Mouse (Mus musculus) limb, embryonic 14.5 days (tissue): Measurements from ENCODE around the gene Ptprn2. TPM values are rescaled to one million over a fixed set of nuclear protein-coding genes. Genes with fewer than 3 reads are reported as not detected.

Experiments
- ATAC-seq: fragments of 200-750 bp; cut with Nextera tagmentation; 2 replicates; pipeline ENCODE4 v1.8.0; 2017; ENCODE audit warnings: low read depth, moderate number of reproducible peaks, moderate TSS enrichment; ENCODE audit not compliant: low FRiP score
- DNase-seq: peaks from one replicate; pipeline ENCODE4 v3.0.0-alpha.2; 2015; ENCODE audit warnings: low spot score
- H3K27ac ChIP-seq: fragments of 300-500 bp; sonication (generic); replicated peaks from 2 replicates; pipeline ENCODE4 v1.5.1; 2014; ENCODE audit warnings: low read depth, mild to moderate bottlenecking, low read length, moderate library complexity, mixed read lengths
- H3K27me3 ChIP-seq: fragments of 300-500 bp; sonication (generic); 2 replicates; pipeline ENCODE4 v1.6.1; 2014; ENCODE audit warnings: low read length, mixed read lengths; ENCODE audit not compliant: control insufficient read depth, insufficient read depth
- H3K36me3 ChIP-seq: fragments of 300-500 bp; sonication (generic); 2 replicates; pipeline ENCODE4 v1.6.1; 2014; ENCODE audit warnings: mild to moderate bottlenecking, low read length, moderate library complexity, mixed read lengths; ENCODE audit not compliant: control insufficient read depth, insufficient read depth
- H3K4me1 ChIP-seq: fragments of 300-500 bp; sonication (generic); 2 replicates; pipeline ENCODE4 v1.6.1; 2014; ENCODE audit warnings: antibody characterized with exemption, low read length, mixed read lengths; ENCODE audit not compliant: control insufficient read depth, insufficient read depth
- H3K4me2 ChIP-seq: fragments of 300-500 bp; sonication (generic); replicated peaks from 2 replicates; pipeline ENCODE4 v1.6.1; 2014; ENCODE audit warnings: low read depth, mild to moderate bottlenecking, low read length, moderate library complexity; ENCODE audit not compliant: severe bottlenecking
- H3K4me3 ChIP-seq: fragments of 300-500 bp; sonication (generic); replicated peaks from 2 replicates; pipeline ENCODE4 v1.5.1; 2014; ENCODE audit warnings: low read length
- H3K9ac ChIP-seq: fragments of 300-500 bp; sonication (generic); 2 replicates; pipeline ENCODE4 v1.6.1; 2014; ENCODE audit warnings: mild to moderate bottlenecking, low read depth, low read length, moderate library complexity; ENCODE audit not compliant: severe bottlenecking
- H3K9me3 ChIP-seq: fragments of 300-500 bp; sonication (generic); 2 replicates; pipeline ENCODE4 v1.6.1; 2016; ENCODE audit warnings: low read length; ENCODE audit not compliant: control insufficient read depth
- POLR2A ChIP-seq: fragments of 200-500 bp; IDR thresholded peaks from 2 replicates; pipeline ENCODE4 v1.8.0; 2012; ENCODE audit warnings: inconsistent platforms, mild to moderate bottlenecking, moderate library complexity, borderline replicate concordance; ENCODE audit not compliant: insufficient read depth, insufficient read length; ENCODE audit errors: extremely low read depth
- WGBS: fragments of 180-500 bp; shearing (Covaris S2); extraction: QIAGEN DNeasy Blood & Tissue Kit; methylation state at CpG from one replicate; pipeline ENCODE4 v1.1.7; 2014; 5-methylcytosine and 5-hydroxymethylcytosine counted together
- polyA plus RNA-seq, 2 experiments: library from polyadenylated mRNA; depleted of rRNA in 1 of 2; stranded (reverse) in 1 of 2; unstranded in 1 of 2; fragments of >200 nt; fragmentation: Nextera tagmentation in 1 of 2; extraction: Ambion mirVana in 1 of 2; gene quantifications; 2 replicates each; pipeline versions ENCODE4 v1.2.1 to v1.2.3; 2012 to 2014

Ptprn2 gene
- polyA plus RNA-seq, 2 experiments, result 0.08 to 0.65 TPM

DNA sequence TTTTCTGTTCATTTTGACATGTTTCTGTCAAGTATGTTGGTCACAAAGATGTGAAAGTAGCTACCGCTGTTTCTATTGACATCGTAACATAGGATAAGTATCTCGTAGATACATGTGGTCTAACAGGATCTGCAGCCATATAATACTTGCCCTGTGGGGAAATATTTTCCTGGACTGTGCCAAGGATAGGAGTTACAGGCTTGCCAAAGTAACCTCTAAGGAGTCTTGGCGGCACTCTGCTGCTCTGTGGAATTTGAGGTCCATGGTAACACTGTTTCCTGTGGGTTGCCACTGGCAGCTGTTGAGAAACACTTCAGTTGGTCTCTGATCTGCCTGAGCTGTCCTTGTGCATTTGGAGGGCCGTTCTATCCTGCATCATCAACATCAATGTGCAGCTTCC lies 317.8 kb downstream of the Ptprn2 start:
- Histone ChIP-seq H3K4me3 (no peak overlapping the region), H3K9me3 (no peaks in the 10 kb centered on the region), H3K27me3 (no peaks in the 10 kb centered on the region), H3K4me2 (no peak overlapping the region), H3K9ac (no peak overlapping the region), H3K4me1 (no peaks in the 10 kb centered on the region), H3K27ac (no peak overlapping the region), H3K36me3 (no peaks in the 10 kb centered on the region)
- WGBS, result 76% methylated on average over 5 of the region's 5 CpGs
- no peak for TF ChIP-seq POLR2A
- no peak for ATAC-seq
- no peak for DNase-seq

DNA sequence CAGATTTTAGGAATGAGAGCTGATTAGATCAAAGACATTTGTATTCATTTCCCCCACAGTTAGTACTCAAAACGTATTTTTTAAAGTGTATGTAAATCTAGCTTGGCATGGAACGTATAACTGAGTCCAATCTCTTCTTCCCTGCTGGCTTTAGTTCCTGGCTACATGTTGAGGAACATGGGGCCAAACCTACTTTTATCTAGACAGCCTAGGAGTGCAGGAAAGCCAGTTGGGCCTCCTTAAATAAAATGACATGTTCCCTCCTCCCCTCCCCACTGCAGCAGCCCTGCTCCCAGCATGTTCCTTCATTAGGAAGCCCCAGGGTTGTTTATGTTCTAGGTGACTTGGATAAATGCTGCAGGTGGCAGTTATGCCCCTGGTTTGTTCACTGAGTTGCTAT lies 319.2 kb downstream of the Ptprn2 start:
- Histone ChIP-seq H3K9me3 (no peaks in the 10 kb centered on the region), H3K4me3 (no peak overlapping the region), H3K27me3 (no peaks in the 10 kb centered on the region), H3K4me1 (no peaks in the 10 kb centered on the region), H3K36me3 (no peaks in the 10 kb centered on the region), H3K4me2 (no peak overlapping the region), H3K9ac (no peak overlapping the region), H3K27ac (no peak overlapping the region)
- DNase-seq (no peak), ATAC-seq (no peak)
- WGBS, result 65% methylated on average over 2 of the region's 2 CpGs
- TF ChIP-seq POLR2A, result no peak

DNA sequence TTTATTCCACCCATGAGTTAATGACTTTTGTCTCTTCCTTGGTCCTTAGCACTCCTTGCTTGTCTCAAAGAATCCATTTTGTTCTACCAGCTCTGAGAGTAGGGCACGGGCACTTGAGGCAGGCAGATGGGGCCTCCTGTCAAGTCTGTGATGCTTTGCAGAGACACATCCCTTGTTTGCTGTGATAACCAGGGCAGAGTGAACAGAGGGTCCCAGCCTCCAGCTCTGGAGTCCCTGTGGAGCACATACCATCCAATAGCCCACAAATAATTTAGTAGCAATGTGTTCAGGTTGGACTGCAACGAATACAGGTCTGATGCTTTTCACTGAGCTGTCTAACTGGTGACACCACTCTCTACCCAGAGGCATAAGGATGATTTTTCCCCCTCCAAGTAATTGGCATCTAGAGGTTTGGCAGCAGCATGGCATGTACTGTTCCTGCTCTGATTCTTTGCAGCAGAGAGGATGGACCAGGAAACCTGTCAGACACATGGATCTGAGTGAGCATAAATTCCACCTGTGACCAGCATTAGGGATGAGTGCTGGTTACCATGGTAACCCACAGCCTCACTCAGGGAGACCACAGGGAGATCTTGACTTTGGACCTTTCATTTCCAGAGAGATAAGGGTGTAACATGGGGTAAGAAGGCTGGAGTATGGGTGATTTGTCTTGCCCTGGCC lies 319.7 kb downstream of the Ptprn2 start:
- no peaks in the 10 kb centered on the region for H3K4me1 ChIP-seq
- DNase-seq (no peak), ATAC-seq (no peak)
- no peak overlapping the region for H3K27ac ChIP-seq
- H3K9ac ChIP-seq, result no peak overlapping the region
- H3K4me2 ChIP-seq, result no peak overlapping the region
- H3K27me3 ChIP-seq, result no peaks in the 10 kb centered on the region
- no peaks in the 10 kb centered on the region for H3K36me3 ChIP-seq
- no peak for TF ChIP-seq POLR2A
- 57% methylated on average over 2 of the region's 2 CpGs for WGBS
- H3K4me3 ChIP-seq, result no peak overlapping the region
- H3K9me3 ChIP-seq, result no peaks in the 10 kb centered on the region

DNA sequence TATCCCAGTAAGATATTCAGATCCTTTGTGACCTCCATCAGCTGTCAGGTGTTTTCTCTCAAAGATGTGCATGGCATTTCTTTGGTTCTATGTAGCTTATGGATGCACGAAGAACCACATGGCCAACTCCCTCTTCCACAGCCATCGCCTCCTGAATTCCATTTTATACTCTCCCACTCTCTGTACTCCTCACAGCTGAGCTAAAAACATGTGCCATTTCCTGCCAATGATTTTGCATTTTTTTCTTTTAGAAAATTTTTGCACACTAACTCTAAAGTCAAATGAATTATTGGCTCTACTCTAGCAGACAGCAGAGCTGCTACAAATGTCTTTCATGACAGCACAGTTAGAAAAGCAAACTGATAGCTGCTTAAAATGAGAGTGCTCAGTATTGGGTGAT lies 320.6 kb downstream of the Ptprn2 start:
- H3K9ac ChIP-seq, result no peak overlapping the region
- H3K36me3 ChIP-seq, result no peaks in the 10 kb centered on the region
- no peak for ATAC-seq
- H3K4me3 ChIP-seq, result no peak overlapping the region
- no peak overlapping the region for H3K4me2 ChIP-seq
- WGBS, result 86% methylated on average over 2 of the region's 2 CpGs
- no peaks in the 10 kb centered on the region for H3K4me1 ChIP-seq
- H3K27ac ChIP-seq, result no peak overlapping the region
- H3K9me3 ChIP-seq, result no peaks in the 10 kb centered on the region
- no peaks in the 10 kb centered on the region for H3K27me3 ChIP-seq
- DNase-seq, result no peak
- no peak for TF ChIP-seq POLR2A

DNA sequence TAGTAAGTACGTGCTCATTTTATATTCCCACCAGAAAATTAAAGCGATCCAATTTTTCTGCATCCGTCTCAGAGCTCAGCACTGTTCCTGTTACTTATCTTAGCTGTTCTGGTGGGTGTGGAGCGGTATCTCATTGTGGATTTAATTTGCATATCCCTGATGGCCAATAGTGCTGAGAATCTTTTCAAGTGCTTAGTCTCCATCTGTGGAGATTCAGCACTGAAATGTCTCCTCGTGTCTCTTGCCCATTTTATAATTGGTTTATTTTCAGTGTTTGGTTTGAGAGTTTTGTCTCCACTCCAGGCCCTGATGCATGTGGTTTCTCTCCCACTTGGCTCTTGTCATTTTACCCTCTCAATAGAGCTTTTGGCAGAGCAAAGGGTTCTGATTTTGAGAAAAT lies 327.5 kb downstream of the Ptprn2 start:
- H3K36me3 ChIP-seq, result no peaks in the 10 kb centered on the region
- H3K9me3 ChIP-seq, result no peaks in the 10 kb centered on the region
- H3K4me1 ChIP-seq, result no peaks in the 10 kb centered on the region
- TF ChIP-seq POLR2A, result no peak
- WGBS, result 86% methylated on average over 5 of the region's 5 CpGs
- H3K4me3 ChIP-seq, result no peak overlapping the region
- no peak overlapping the region for H3K27ac ChIP-seq
- no peak overlapping the region for H3K9ac ChIP-seq
- DNase-seq (no peak), ATAC-seq (no peak)
- H3K27me3 ChIP-seq, result no peaks in the 10 kb centered on the region
- no peak overlapping the region for H3K4me2 ChIP-seq
